Mouse (Mus musculus): ENCODE measurements around the gene Fgfr2. TPM values are rescaled to one million over a fixed set of nuclear protein-coding genes. Genes with fewer than 3 reads are reported as not detected.

Gene Fgfr2
- polyA plus RNA-seq, 1 experiment = 3.0 TPM

DNA sequence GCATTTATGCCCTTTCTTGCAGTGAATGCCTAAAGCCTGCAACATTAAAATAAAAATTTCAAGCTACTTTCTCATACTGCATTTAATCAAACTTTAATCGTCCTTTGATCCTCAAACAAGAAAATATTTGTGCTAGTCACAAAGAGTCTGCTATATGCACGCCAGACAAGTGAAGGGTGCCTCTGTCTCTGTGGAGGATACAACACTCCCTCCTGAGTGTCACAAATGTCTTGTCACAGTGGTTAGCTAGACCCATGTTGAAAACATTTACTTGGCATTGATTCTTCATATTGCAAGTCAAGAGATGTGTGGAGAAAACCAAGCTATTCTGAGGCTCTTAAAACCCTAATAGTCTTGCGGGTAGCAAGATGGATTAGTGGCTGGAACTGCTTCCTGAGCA lies 2736.8 kb downstream of the Fgfr2 start:
- no peak for TF ChIP-seq POLR2A (IDR thresholded peaks at IDR 0.05; ENCODE audit: control insufficient read depth, low read depth, low read length)
- no peak for TF ChIP-seq CTCF (IDR thresholded peaks at IDR 0.05; ENCODE audit: control insufficient read depth, insufficient read depth, insufficient replicate concordance, low read depth, low read length)
- Histone ChIP-seq H3K36me3 (ENCODE audit: control insufficient read depth, insufficient read depth, low read length) (no peaks in the 10 kb centered on the region), H3K4me3 (ENCODE audit: control insufficient read depth, low read depth, low read length) (no peak overlapping the region), H3K4me1 (ENCODE audit: control insufficient read depth, insufficient read depth, low read length) (no peaks in the 10 kb centered on the region), H3K27me3 (ENCODE audit: control insufficient read depth, insufficient read depth, low read length) (no peaks in the 10 kb centered on the region), H3K27ac (ENCODE audit: control insufficient read depth, insufficient read depth, low read depth, low read length) (no peak overlapping the region)

- no peak for TF ChIP-seq POLR2A (IDR thresholded peaks at IDR 0.05; ENCODE audit: control insufficient read depth, low read depth, low read length)
- no peak for TF ChIP-seq CTCF (IDR thresholded peaks at IDR 0.05; ENCODE audit: control insufficient read depth, insufficient read depth, insufficient replicate concordance, low read depth, low read length)
- Histone ChIP-seq H3K27ac (ENCODE audit: control insufficient read depth, insufficient read depth, low read depth, low read length) (no peak overlapping the region), H3K4me3 (ENCODE audit: control insufficient read depth, low read depth, low read length) (no peak overlapping the region), H3K27me3 (ENCODE audit: control insufficient read depth, insufficient read depth, low read length) (no peaks in the 10 kb centered on the region), H3K36me3 (ENCODE audit: control insufficient read depth, insufficient read depth, low read length) (no peaks in the 10 kb centered on the region), H3K4me1 (ENCODE audit: control insufficient read depth, insufficient read depth, low read length) (no peaks in the 10 kb centered on the region; the same call in 1 of the 2 replicates)
Observed at GRCm38 (mm10) chr7:130385732-130386294, 2737.3 kb downstream of the Fgfr2 start.

DNA sequence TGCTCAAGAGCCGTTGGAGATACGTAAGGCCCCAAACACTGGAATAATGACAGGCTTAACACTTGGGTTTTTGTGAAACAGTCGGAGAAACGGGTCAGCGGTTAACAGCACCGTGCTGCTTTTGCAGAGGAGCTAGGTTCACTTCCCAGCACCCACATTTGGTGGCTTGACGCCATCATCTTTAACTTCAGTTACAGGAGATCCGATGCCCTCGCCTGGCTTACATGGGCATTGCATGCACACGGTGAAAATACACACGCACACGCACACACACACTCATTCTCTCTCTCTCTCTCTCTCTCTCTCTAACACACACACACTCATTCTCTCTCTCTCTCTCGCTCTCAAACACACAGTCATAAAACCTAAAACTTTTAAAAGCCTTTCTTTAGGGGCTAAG lies 2741.0 kb downstream of the Fgfr2 start:
- no peaks in the 10 kb centered on the region; the same call in 1 of the 2 replicates for H3K4me1 ChIP-seq (ENCODE audit: control insufficient read depth, insufficient read depth, low read length)
- no peaks in the 10 kb centered on the region for H3K36me3 ChIP-seq (ENCODE audit: control insufficient read depth, insufficient read depth, low read length)
- TF ChIP-seq POLR2A (IDR thresholded peaks at IDR 0.05; ENCODE audit: control insufficient read depth, low read depth, low read length) = no peak
- TF ChIP-seq CTCF (IDR thresholded peaks at IDR 0.05; ENCODE audit: control insufficient read depth, insufficient read depth, insufficient replicate concordance, low read depth, low read length) = no peak
- no peak overlapping the region for H3K4me3 ChIP-seq (ENCODE audit: control insufficient read depth, low read depth, low read length)
- no peaks in the 10 kb centered on the region for H3K27me3 ChIP-seq (ENCODE audit: control insufficient read depth, insufficient read depth, low read length)
- H3K27ac ChIP-seq (ENCODE audit: control insufficient read depth, insufficient read depth, low read depth, low read length) = no peak overlapping the region

DNA sequence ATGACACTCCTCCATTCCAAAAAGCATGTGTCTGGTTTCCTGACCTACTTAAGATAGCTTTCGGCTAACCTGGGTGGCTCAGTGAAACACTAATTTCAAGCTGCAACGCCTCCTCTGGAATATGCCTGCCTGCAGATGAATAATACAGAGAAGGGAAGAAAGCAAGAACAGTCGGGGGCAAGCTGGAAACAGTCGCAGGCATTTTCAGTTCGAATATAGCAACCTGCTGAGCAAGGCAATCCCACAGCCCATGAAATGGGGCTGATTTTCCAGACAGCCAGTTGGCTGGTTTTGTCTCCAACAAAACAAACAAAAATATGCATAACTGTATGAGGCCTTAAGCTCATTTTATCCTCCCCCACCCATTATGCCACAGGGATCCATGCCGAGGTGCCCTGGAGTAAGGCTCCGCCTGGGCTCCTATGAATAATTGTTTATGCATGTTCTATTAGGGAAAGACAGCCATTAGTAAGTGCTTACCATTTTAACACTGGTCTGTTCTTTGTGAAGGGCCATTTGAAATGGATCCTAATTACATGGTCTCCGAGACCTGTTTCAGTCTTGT lies 2741.7 kb downstream of the Fgfr2 start:
- Histone ChIP-seq H3K27me3 (ENCODE audit: control insufficient read depth, insufficient read depth, low read length) (no peaks in the 10 kb centered on the region), H3K4me3 (ENCODE audit: control insufficient read depth, low read depth, low read length) (no peak overlapping the region), H3K27ac (ENCODE audit: control insufficient read depth, insufficient read depth, low read depth, low read length) (no peak overlapping the region), H3K4me1 (ENCODE audit: control insufficient read depth, insufficient read depth, low read length) (no peaks in the 10 kb centered on the region; the same call in 1 of the 2 replicates), H3K36me3 (ENCODE audit: control insufficient read depth, insufficient read depth, low read length) (no peaks in the 10 kb centered on the region)
- TF ChIP-seq CTCF (IDR thresholded peaks at IDR 0.05; ENCODE audit: control insufficient read depth, insufficient read depth, insufficient replicate concordance, low read depth, low read length) (no peak), POLR2A (IDR thresholded peaks at IDR 0.05; ENCODE audit: control insufficient read depth, low read depth, low read length) (no peak)

DNA sequence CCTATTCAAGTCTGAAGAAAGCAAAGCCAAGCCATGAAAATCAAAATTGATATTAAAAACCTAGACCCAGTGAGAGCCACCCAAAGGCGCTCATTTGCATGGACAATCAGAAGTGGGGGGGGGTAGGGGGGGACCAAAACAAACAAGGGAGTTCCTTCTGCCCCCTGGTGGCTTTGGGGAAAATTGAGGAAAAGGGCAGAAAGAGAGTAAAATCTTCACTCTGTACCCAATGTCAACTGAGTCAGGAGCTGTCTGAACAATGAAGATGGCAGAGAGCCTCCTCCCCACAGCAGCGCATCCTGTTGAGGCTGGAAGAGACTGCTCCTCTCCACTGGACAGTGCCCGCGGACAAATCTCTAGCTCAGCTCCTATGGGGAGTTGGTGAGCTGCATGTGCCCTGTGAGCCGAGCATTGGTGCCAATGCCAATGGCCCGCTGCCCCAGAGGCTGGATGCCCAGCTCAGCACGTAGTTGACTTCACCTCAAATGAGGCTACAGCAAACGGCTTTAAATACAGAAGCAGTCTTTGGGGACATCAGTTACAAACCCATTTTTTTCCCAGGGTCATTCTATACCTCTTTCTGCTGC lies 2742.3 kb downstream of the Fgfr2 start:
- TF ChIP-seq CTCF (IDR thresholded peaks at IDR 0.05; ENCODE audit: control insufficient read depth, insufficient read depth, insufficient replicate concordance, low read depth, low read length) = no peak
- H3K27ac ChIP-seq (ENCODE audit: control insufficient read depth, insufficient read depth, low read depth, low read length) = no peak overlapping the region
- H3K36me3 ChIP-seq (ENCODE audit: control insufficient read depth, insufficient read depth, low read length) = no peaks in the 10 kb centered on the region
- no peak overlapping the region for H3K4me3 ChIP-seq (ENCODE audit: control insufficient read depth, low read depth, low read length)
- H3K27me3 ChIP-seq (ENCODE audit: control insufficient read depth, insufficient read depth, low read length) = no peaks in the 10 kb centered on the region
- H3K4me1 ChIP-seq (ENCODE audit: control insufficient read depth, insufficient read depth, low read length) = no peaks in the 10 kb centered on the region; the same call in 1 of the 2 replicates

DNA sequence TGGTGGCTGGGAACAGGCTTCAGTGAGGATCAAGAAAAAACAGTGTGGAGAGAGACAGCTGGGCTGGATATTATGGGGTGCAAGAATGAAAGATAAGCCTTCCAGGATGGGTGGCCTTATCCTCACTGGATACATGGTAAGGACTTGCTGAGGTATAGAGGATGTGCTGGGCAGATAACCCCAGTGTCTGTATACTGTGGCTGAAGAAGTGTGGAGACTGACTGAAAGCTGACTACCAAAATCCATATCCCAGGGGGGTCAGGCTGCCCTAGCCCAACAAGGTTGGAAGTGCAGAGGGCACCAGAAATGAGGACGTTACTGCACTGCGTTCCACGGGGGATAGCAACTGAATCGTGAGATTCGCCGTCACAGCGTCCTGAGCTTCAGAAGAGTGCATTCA lies 2742.8 kb downstream of the Fgfr2 start:
- Histone ChIP-seq H3K4me1 (ENCODE audit: control insufficient read depth, insufficient read depth, low read length) (no peaks in the 10 kb centered on the region; the same call in 1 of the 2 replicates), H3K36me3 (ENCODE audit: control insufficient read depth, insufficient read depth, low read length) (no peaks in the 10 kb centered on the region), H3K27ac (ENCODE audit: control insufficient read depth, insufficient read depth, low read depth, low read length) (no peak overlapping the region), H3K4me3 (ENCODE audit: control insufficient read depth, low read depth, low read length) (no peak overlapping the region), H3K27me3 (ENCODE audit: control insufficient read depth, insufficient read depth, low read length) (no peaks in the 10 kb centered on the region)
- TF ChIP-seq CTCF (IDR thresholded peaks at IDR 0.05; ENCODE audit: control insufficient read depth, insufficient read depth, insufficient replicate concordance, low read depth, low read length) (no peak), POLR2A (IDR thresholded peaks at IDR 0.05; ENCODE audit: control insufficient read depth, low read depth, low read length) (no peak)

DNA sequence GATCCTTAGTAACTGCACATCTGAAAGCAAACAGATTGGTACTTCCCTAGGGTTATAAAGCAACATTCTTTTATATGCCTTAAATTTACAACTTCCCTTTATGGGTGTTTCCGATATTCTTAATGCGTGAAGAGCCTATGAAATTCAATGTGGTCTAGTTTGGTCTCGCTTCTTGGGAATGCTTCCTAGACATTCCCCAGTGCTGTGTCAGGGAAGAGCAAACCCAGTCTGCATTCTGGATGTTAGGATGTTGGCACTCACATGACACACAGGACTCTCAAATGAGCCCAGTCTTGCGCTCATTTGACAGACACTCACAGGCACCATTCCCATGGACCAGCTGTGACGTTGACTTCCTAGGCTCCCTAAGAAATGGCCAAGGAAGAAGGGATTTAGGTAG lies 2743.3 kb downstream of the Fgfr2 start:
- Histone ChIP-seq H3K27ac (ENCODE audit: control insufficient read depth, insufficient read depth, low read depth, low read length) (no peak overlapping the region), H3K36me3 (ENCODE audit: control insufficient read depth, insufficient read depth, low read length) (no peaks in the 10 kb centered on the region), H3K4me1 (ENCODE audit: control insufficient read depth, insufficient read depth, low read length) (no peaks in the 10 kb centered on the region; the same call in 1 of the 2 replicates), H3K4me3 (ENCODE audit: control insufficient read depth, low read depth, low read length) (no peak overlapping the region), H3K27me3 (ENCODE audit: control insufficient read depth, insufficient read depth, low read length) (no peaks in the 10 kb centered on the region)
- TF ChIP-seq POLR2A (IDR thresholded peaks at IDR 0.05; ENCODE audit: control insufficient read depth, low read depth, low read length) = no peak
- no peak for TF ChIP-seq CTCF (IDR thresholded peaks at IDR 0.05; ENCODE audit: control insufficient read depth, insufficient read depth, insufficient replicate concordance, low read depth, low read length)
